Mouse (Mus musculus): ENCODE data around the gene Lamp2. TPM values are rescaled to one million over a fixed set of nuclear protein-coding genes. Genes with fewer than 3 reads are reported as not detected.
"Not testable (repeated sequence)": the region's sequence is repeated elsewhere in the genome, so short reads cannot be mapped to it uniquely, and the experiment has no call there.

Lamp2 gene
- polyA plus RNA-seq, 1 experiment from 2014 or later: 83.0 TPM

DNA sequence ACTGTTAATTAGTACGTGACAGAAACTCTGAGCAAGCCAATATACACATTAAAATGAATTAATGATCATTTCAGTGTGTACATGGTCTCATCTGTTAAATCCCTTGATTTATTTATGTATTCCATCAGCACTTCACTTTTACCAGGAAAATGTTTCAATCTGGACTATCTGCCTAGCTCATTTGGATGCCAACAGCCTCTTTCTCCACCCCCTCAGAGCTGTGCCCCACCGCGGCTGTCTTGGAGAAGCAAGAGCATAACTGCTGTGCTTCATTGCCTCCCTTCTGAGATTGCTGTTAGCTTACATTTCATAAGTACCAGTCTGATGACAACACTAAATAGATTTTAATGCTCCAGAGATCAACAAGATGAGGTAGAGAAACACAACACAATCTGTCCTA is 52.4 kb downstream of the Lamp2 start:
- DNase-seq (ENCODE audit: low spot score): no peak
- H3K9me3 ChIP-seq (ENCODE audit: control insufficient read depth, low read length): no peaks in the 10 kb centered on the region
- no peaks in the 10 kb centered on the region for H3K36me3 ChIP-seq (ENCODE audit: control insufficient read depth, insufficient read depth, low read length)
- H3K4me1 ChIP-seq (replicated peaks; ENCODE audit: control insufficient read depth, insufficient read depth, low read length): no peaks in the 10 kb centered on the region
- H3K4me2 ChIP-seq (ENCODE audit: low read depth, low read length, severe bottlenecking): no peak overlapping the region
- H3K27ac ChIP-seq (ENCODE audit: low read depth, low read length): no peak overlapping the region
- no peaks in the 10 kb centered on the region for H3K27me3 ChIP-seq (ENCODE audit: control insufficient read depth, insufficient read depth, low read length)
- no peak overlapping the region for H3K9ac ChIP-seq (ENCODE audit: low read length)
- no peak overlapping the region for H3K4me3 ChIP-seq (ENCODE audit: low read depth, low read length)
- 70% methylated on average over 3 of the region's 3 CpGs for WGBS
- ATAC-seq (replicated peaks; ENCODE audit: low FRiP score): no peak

GRCm38 (mm10) chrX:38402981-38403380 is 53.3 kb downstream of the Lamp2 start:
- Histone ChIP-seq H3K36me3 (ENCODE audit: control insufficient read depth, insufficient read depth, low read length) (no peaks in the 10 kb centered on the region), H3K9me3 (ENCODE audit: control insufficient read depth, low read length) (no peaks in the 10 kb centered on the region), H3K4me1 (replicated peaks; ENCODE audit: control insufficient read depth, insufficient read depth, low read length) (no peaks in the 10 kb centered on the region), H3K4me3 (ENCODE audit: low read depth, low read length) (no peak overlapping the region), H3K4me2 (ENCODE audit: low read depth, low read length, severe bottlenecking) (no peak overlapping the region), H3K27ac (ENCODE audit: low read depth, low read length) (no peak overlapping the region), H3K9ac (ENCODE audit: low read length) (no peak overlapping the region), H3K27me3 (ENCODE audit: control insufficient read depth, insufficient read depth, low read length) (no peaks in the 10 kb centered on the region)
- DNase-seq (ENCODE audit: low spot score) (no peak), ATAC-seq (replicated peaks; ENCODE audit: low FRiP score) (no peak)
- 77% methylated on average over 5 of the region's 5 CpGs for WGBS

DNA sequence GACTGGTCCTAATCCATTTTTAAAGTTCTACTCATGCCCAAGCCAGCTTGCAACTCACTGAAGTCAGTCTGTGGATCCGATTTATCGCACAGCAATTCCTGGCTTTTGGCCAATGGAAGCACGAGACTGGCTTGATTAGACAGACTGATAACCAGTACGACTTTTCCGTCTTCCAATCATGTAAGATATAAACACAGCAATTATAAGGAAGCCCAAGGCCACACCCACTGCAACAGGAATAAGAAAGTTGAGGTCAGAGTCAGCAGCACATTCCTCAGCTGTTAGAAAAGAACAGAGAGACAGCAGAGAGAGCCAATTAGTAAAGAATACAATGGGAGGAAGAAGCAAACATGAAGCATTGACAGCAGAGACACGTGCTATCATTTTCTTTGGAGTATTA is 54.2 kb downstream of the Lamp2 start:
- DNase-seq (ENCODE audit: low spot score) (no peak), ATAC-seq (replicated peaks; ENCODE audit: low FRiP score) (no peak)
- Histone ChIP-seq H3K36me3 (ENCODE audit: control insufficient read depth, insufficient read depth, low read length) (no peaks in the 10 kb centered on the region), H3K4me1 (replicated peaks; ENCODE audit: control insufficient read depth, insufficient read depth, low read length) (no peaks in the 10 kb centered on the region), H3K27ac (ENCODE audit: low read depth, low read length) (no peak overlapping the region), H3K4me3 (ENCODE audit: low read depth, low read length) (no peak overlapping the region), H3K9ac (ENCODE audit: low read length) (no peak overlapping the region), H3K27me3 (ENCODE audit: control insufficient read depth, insufficient read depth, low read length) (no peaks in the 10 kb centered on the region), H3K4me2 (ENCODE audit: low read depth, low read length, severe bottlenecking) (no peak overlapping the region), H3K9me3 (ENCODE audit: control insufficient read depth, low read length) (no peaks in the 10 kb centered on the region)
- 74% methylated on average over 6 of the region's 6 CpGs for WGBS

GRCm38 (mm10) chrX:38400616-38401015 is 55.6 kb downstream of the Lamp2 start:
- no peak overlapping the region for H3K9ac ChIP-seq (ENCODE audit: low read length)
- no peak overlapping the region for H3K4me2 ChIP-seq (ENCODE audit: low read depth, low read length, severe bottlenecking)
- no peaks in the 10 kb centered on the region for H3K9me3 ChIP-seq (ENCODE audit: control insufficient read depth, low read length)
- DNase-seq (ENCODE audit: low spot score) (no peak), ATAC-seq (replicated peaks; ENCODE audit: low FRiP score) (no peak)
- 81% methylated on average over 3 of the region's 3 CpGs for WGBS
- no peak overlapping the region for H3K27ac ChIP-seq (ENCODE audit: low read depth, low read length)
- H3K27me3 ChIP-seq (ENCODE audit: control insufficient read depth, insufficient read depth, low read length): no peaks in the 10 kb centered on the region
- H3K4me3 ChIP-seq (ENCODE audit: low read depth, low read length): no peak overlapping the region
- H3K4me1 ChIP-seq (replicated peaks; ENCODE audit: control insufficient read depth, insufficient read depth, low read length): no peaks in the 10 kb centered on the region
- H3K36me3 ChIP-seq (ENCODE audit: control insufficient read depth, insufficient read depth, low read length): no peaks in the 10 kb centered on the region

DNA sequence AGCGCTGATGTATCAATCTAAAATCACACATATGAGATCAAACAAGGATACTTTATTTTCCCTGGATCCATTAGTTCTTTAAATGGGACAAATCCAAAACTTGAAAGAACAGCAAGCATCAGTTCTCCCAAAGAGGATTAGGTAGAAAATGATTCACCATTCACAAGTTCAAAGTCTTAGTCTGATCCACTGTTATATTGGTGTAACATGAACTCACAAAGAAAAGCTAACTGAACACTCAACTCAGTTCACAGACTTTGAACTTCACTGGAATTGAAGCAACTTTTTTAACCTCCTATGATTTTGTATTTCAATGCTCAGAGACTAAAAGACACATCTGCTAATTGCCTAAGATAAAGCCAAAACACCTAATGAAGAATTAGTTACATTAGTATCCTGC is 56.6 kb downstream of the Lamp2 start:
- Histone ChIP-seq H3K36me3 (ENCODE audit: control insufficient read depth, insufficient read depth, low read length) (no peaks in the 10 kb centered on the region), H3K9ac (ENCODE audit: low read length) (no peak overlapping the region), H3K9me3 (ENCODE audit: control insufficient read depth, low read length) (no peaks in the 10 kb centered on the region), H3K4me3 (ENCODE audit: low read depth, low read length) (no peak overlapping the region), H3K4me2 (ENCODE audit: low read depth, low read length, severe bottlenecking) (no peak overlapping the region), H3K27me3 (ENCODE audit: control insufficient read depth, insufficient read depth, low read length) (no peaks in the 10 kb centered on the region), H3K27ac (ENCODE audit: low read depth, low read length) (no peak overlapping the region), H3K4me1 (replicated peaks; ENCODE audit: control insufficient read depth, insufficient read depth, low read length) (no peaks in the 10 kb centered on the region)
- ATAC-seq (replicated peaks; ENCODE audit: low FRiP score) (no peak), DNase-seq (ENCODE audit: low spot score) (no peak)
- WGBS: 92% methylated on average over 1 of the region's 1 CpGs

GRCm38 (mm10) chrX:38373169-38373568 is 83.1 kb downstream of the Lamp2 start:
- not testable (repeated sequence) for H3K9me3 ChIP-seq (ENCODE audit: control insufficient read depth, low read length); H3K9ac ChIP-seq (ENCODE audit: low read length); H3K4me1 ChIP-seq (replicated peaks; ENCODE audit: control insufficient read depth, insufficient read depth, low read length); DNase-seq (ENCODE audit: low spot score); H3K27ac ChIP-seq (ENCODE audit: low read depth, low read length); ATAC-seq (replicated peaks; ENCODE audit: low FRiP score); H3K27me3 ChIP-seq (ENCODE audit: control insufficient read depth, insufficient read depth, low read length); H3K4me2 ChIP-seq (ENCODE audit: low read depth, low read length, severe bottlenecking); H3K36me3 ChIP-seq (ENCODE audit: control insufficient read depth, insufficient read depth, low read length); H3K4me3 ChIP-seq (ENCODE audit: low read depth, low read length)
- WGBS: 81% methylated on average over 1 of the region's 1 CpGs

- not testable (repeated sequence) for H3K4me1 ChIP-seq (replicated peaks; ENCODE audit: control insufficient read depth, insufficient read depth, low read length); H3K27me3 ChIP-seq (ENCODE audit: control insufficient read depth, insufficient read depth, low read length); H3K36me3 ChIP-seq (ENCODE audit: control insufficient read depth, insufficient read depth, low read length); ATAC-seq (replicated peaks; ENCODE audit: low FRiP score); H3K27ac ChIP-seq (ENCODE audit: low read depth, low read length); H3K4me2 ChIP-seq (ENCODE audit: low read depth, low read length, severe bottlenecking); H3K9me3 ChIP-seq (ENCODE audit: control insufficient read depth, low read length); H3K4me3 ChIP-seq (ENCODE audit: low read depth, low read length); DNase-seq (ENCODE audit: low spot score); H3K9ac ChIP-seq (ENCODE audit: low read length)
- WGBS: 79% methylated on average over 1 of the region's 1 CpGs
These were observed 91.6 kb downstream of the Lamp2 start for GRCm38 (mm10) chrX:38364621-38365020.

GRCm38 (mm10) chrX:38362016-38362415 is 94.2 kb downstream of the Lamp2 start:
- no peak for ATAC-seq (replicated peaks; ENCODE audit: low FRiP score)
- 74% methylated on average over 8 of the region's 8 CpGs for WGBS
- Histone ChIP-seq H3K4me1 (replicated peaks; ENCODE audit: control insufficient read depth, insufficient read depth, low read length) (no peaks in the 10 kb centered on the region), H3K27ac (ENCODE audit: low read depth, low read length) (no peak overlapping the region), H3K9ac (ENCODE audit: low read length) (no peak overlapping the region), H3K4me2 (ENCODE audit: low read depth, low read length, severe bottlenecking) (no peak overlapping the region), H3K4me3 (ENCODE audit: low read depth, low read length) (no peak overlapping the region), H3K9me3 (ENCODE audit: control insufficient read depth, low read length) (no peaks in the 10 kb centered on the region), H3K36me3 (ENCODE audit: control insufficient read depth, insufficient read depth, low read length) (no peaks in the 10 kb centered on the region), H3K27me3 (ENCODE audit: control insufficient read depth, insufficient read depth, low read length) (no peaks in the 10 kb centered on the region)
- no peak for DNase-seq (ENCODE audit: low spot score)

All from forebrain, embryonic 11.5 days (tissue).